Mouse (Mus musculus): ENCODE measurements at regions not wholly inside any gene's neighbourhood (a gene's known extent, or its start where the extent isn't known, plus 50 kb on each side); places are given as distances from the start of the nearest gene placed in this dataset.
"Not testable (repeated sequence)": the region's sequence is repeated elsewhere in the genome, so short reads cannot be mapped to it uniquely, and the experiment has no call there.

DNA sequence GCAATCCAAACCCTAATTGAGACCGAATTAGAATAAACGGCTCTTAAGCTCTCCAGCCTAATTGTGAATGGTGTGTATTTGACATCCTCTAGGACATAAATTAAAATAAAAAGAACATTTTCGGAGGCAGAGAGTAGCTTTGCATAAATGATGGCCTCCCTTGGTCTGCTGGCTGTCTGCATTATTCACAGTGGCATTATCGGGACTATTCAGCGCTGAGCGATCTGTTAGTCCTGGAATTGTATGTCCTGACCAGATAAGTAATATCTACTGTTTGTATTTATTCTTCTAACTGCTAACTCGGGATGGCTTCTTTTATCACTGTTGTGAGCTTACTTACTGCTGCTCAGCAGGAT is 299.6 kb downstream of the Chl1 start:
- no peak for DNase-seq (ENCODE audit: low spot score)

DNA sequence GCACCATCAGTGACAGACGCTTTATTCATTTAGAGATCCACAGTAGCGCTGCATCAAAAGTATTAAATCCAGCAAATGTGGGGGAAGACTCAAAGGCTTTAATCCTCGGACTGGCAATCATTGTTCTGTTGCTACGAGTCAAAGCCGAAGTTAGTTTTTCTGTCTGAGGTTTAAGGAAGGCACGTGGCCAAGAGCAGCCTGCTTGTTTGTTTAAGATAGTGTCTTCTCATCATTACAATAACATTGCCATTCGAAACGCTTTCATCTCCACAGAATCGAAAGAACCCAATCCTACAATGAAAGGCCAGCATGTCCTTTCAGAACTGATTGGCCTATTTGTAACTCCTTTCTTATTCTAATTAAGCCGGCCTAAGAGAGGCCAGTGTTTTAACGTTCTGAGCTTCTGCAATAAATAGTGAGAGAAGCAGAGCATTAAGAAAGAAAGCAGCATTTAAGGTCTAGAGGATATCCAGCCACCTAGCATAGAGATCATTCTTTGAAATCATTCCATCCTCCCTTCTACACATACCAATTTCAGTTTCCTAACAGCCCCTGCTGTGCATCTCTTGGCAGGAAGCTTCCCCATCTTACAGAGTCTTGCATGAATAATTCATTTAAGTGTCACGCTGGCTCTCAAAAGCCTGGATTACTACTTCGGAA is 300.1 kb downstream of the Chl1 start:
- no peak for DNase-seq (ENCODE audit: low spot score)

DNA sequence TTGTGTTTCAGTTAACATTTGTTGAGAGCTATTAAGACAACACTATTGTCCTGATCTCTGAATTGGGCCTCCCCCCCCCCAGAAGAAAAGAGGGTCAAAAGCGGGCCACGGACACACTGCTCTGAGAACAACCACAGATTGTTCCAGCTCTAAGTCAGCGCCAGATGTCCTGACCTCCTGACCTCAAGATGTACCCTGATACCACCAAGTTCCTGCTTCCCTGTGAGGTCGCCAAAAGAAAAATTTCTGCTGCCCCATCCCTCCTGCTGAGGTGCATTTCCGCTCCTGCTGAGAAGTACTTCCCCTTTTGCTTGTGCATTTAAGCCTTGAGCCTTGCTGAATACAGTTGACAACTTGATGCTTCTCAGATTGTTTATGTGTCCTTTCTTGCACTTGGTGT is 306.0 kb downstream of the Chl1 start:
- DNase-seq (ENCODE audit: low spot score) = not testable (repeated sequence)

DNA sequence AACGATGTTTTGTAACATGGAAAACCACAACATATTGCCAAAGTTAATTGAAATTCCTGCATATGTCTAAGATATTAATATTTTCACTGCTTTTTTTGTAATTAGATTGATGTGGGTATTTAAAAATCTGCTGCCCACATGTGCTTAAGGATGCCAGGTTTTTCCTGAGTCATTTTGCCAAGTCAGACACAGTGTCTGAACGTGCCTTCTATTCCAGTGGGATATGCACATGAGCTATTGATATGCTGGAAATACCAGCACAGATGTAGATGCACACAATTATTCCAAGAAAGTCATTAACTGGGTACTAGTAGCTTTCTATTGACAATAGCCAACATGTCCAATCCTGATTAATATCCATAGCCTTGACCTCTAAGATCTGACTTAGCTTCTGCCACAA is 315.7 kb downstream of the Chl1 start:
- no peak for DNase-seq (ENCODE audit: low spot score)

DNA sequence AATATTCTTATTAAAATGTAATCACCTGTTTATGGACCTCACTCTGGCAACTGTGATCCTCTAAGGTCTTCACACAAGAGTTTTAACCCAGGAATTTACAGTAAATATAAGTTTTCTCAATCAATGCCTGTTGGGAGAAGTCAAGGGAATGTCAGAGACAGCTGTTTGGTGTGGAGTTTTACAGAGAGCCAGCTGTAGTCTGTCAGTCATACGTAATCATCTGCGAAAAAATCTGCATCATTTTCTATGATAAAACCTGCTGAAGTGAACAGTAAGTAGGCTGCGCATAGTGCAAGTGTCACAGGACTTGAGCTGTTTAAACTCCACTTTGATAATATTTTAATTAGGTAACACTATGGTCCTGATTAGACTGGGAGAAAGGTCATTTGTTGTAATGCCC is 317.2 kb downstream of the Chl1 start:
- DNase-seq (ENCODE audit: low spot score) = no peak

DNA sequence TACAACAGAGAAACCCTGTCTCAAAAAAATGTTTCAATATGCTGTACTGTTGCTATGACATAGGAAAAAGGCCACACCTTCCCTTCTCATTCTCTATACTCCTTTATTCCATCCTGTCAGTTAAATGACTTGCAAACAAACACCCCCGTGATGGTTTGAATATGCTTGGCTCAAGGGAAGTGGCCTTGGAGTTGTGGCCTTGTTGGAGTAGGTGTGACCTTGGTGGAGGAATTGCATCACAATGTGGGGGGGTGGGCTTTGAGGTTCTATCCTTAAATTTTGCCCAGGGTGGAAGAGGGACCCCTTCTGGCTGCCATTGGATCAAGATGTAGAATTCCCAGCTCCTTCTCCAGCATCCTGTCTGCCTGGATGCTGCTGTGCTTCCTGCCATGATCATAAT is 318.5 kb downstream of the Chl1 start:
- no peak for DNase-seq (ENCODE audit: low spot score)

DNA sequence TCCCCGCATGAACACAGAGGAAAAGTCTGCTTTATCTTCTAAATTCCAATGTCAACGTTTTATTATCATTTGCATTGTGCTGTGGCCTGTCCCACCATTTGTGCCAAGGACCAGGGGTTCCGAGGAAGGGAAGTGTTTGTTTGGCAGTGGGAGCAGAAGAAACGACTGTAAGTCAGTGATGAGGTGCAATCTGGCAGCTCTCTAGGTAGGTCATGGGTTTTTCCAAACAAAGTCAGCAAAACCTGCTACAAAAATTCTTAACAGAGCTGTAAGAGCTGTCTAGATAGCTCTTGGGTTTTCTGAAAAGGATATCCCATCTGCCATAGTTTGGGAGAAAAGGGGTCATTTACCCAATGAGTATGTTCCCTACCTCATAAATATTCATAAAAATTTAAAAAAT is 321.9 kb downstream of the Chl1 start:
- no peak for DNase-seq (ENCODE audit: low spot score)

DNA sequence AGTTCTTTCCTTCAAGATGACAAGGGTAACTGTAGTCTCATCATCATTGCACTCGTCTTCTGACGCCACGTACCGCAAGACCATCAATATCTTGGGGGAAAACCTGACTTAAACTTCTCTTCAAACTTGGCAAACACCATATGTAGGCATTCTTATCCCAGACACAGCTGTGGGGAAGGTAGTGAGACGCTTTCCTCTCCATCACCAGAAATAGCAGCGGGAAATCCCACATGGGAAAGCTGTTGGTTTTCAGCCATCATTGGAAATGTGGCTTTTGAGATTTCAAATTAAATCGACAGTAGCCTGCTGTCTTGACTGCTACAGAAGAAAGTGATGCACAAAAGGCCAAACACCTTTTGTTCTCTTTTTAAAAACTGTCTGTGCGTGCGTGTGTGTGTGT is 322.4 kb downstream of the Chl1 start:
- DNase-seq (ENCODE audit: low spot score) = no peak

DNA sequence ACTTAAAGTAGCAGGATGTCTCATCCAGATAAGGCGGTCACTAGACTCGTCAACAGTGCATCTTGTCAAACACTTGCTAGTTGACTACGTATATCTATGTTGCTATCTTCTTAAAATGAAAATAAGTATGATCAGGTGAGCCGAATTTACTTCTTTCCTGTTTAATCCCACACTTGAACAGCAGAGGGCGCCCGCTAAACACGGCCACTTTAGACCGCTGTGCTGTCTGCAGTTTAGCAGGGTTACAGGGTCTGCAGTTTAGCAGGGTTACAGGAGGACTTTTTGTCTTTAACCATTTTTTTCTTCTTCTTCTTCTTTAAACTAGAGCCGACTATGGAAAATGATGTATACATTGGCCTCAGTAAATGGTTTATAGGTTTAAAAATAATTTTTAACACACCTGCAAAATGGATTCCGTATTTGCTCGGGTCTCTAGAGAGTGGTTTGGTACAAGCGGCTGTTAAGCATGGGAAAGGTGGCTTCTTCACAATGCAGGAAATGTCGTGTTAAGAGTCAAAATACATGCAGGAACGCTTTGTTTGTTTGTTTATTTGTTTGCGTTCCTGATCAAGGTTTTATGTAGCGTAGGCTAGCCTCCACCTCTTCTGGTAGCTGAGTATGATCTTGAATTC is 323.2 kb downstream of the Chl1 start:
- DNase-seq (ENCODE audit: low spot score) = no peak

DNA sequence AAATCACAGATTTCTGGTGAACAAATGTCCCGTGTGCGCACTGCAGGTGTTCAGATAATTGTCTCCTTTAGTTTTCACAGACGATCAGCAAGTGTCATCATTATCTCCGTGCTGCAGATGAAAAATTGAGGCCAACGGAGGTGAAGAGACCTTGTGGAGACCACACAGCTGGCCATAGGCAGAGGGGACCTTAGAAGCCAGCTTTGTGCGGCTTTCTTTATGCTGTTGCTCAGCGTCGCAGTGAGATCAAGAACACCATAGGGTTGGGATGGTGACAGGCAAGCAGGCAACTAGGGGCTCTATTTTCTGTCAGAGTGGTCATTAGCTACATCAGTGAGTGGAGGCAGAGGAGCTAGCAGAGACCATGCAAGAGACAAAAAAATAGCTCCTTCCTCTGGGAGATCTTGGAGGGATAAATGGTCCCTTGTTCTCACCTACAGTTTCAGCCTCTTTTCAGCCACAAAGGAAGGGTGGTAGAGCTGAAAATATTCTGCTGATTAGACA is 324.4 kb downstream of the Chl1 start:
- no peak for DNase-seq (ENCODE audit: low spot score)

DNA sequence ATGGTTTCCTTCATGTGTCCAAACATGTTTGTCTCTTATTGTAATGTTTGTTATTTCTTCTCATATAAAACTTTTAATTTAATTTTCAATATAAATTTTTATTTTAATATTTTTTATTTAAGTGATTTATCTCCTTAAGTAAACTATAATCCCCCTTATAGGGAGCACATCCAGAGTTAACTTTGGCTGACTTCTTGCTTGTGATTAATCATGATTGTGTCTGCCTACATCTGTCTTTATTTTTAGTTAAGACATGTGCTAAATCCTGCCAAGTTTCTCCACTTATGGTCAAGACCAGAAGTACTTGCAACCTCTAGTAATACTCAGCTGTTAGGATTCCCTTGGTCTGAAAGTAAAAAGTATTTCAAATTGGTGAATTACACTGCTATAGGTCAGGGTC is 349.4 kb downstream of the Chl1 start:
- DNase-seq (ENCODE audit: low spot score) = no peak

DNA sequence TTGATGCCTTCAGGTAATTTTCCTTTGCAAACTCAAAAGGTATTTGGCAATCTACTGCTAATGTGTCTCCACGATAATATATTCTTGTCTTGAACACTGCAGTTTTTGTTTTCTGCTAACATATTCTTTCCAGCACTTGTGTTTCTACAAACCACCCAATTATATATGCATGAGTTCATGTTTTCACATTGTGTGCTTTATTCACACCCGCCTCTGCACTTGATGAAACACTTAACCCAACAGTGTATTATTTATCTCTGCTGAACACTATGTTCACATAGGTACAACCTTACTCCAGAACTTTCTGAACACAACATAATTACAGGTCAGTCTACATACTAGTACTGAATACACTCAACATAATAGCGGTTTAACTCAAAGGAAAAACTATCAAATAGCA is 383.1 kb downstream of the Chl1 start:
- no peak for DNase-seq (ENCODE audit: low spot score)

DNA sequence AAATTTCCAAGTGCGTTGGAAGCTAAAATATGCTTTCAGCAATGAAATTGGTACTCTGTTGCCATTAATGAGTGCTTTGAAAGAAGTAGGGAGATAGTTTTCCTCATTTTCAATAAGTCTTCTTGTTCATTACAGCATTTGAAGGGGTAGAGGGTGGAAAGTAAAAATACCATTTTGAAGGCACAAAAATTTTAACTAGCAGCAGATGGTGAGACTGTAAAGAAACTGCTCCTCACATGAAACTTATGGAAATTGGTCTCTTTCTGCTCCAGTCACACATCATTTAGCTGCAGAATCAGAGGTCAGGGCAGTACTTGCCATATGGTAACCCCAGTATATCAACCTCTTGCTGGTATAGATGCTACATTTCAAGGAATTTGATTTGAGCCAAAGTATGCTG is 414.1 kb downstream of the Chl1 start:
- DNase-seq (ENCODE audit: low spot score) = no peak

DNA sequence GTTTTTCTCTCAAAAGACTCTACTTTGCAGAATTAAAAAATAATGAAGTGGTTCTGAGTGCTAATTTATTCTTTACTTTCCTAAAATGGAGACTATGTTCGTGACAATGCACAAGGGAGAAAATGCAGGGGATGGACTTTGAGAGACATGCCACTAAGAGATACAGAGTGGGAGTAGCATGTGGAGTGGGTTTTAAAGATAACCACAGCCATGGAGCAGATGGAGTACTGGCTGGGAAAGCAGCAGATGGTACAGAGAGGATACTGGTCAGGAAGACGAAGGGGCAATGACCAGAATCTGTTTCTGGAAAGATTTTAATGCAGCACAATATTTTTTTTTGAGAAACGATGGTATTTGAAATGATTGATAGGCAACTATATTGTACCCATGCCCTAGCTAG is 416.7 kb downstream of the Chl1 start:
- DNase-seq (ENCODE audit: low spot score) = no peak

DNA sequence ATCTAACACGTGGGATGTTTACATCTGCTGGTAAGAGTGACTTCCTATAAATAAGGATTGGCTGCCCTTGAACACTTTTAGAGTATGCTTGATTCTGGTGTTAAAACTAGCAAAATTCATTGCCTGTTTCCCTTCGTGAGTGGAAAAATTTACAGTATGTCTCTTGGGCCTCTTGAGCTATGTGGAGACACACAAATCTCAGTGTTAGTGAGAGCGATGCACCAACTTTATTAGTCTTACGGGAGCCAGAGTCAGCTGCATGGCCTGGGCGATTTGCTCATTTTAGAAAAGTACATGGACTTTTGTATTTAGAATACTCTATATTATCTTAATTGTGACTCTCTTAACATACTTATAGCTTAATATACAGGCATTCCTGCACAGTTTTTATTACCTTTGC is 430.0 kb downstream of the Chl1 start:
- DNase-seq (ENCODE audit: low spot score) = no peak

DNA sequence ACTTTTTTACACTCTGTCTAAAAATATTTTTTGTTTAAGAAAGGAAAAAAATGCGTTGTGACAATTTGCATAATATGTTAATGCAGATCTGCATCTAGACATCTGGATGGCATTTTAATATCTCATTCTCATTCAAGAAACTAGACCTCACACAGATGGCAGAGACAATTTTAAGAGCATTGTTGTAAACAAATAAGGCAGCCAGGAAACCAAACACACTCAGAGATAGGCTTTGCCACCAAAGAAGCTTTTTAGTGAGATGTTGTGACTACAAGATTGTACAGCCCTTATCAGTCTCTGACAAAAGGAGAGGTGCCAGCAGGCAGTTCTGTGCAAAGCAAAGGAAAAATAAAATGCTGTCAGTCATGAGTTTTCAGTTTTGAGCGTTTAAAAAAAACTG is 434.0 kb downstream of the Chl1 start:
- no peak for DNase-seq (ENCODE audit: low spot score)

DNA sequence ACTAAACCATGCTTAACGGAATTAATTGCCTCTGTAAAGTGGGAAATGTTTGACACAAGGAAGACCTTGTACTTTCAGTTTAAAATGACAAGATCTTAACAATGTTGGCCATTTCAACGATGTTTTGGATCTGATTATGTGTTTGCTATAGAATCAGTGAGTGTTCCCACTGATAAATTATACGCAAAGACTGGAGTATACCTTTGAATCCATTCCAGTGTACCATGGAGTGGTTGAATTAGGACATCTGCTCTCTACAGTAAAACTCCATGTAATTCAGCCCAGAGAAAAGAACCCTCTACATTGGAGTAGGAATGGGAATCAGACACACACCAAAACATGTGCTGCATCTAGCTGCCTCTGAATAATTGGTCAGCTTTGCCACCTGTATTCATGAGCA is 437.1 kb downstream of the Chl1 start:
- DNase-seq (ENCODE audit: low spot score) = no peak

DNA sequence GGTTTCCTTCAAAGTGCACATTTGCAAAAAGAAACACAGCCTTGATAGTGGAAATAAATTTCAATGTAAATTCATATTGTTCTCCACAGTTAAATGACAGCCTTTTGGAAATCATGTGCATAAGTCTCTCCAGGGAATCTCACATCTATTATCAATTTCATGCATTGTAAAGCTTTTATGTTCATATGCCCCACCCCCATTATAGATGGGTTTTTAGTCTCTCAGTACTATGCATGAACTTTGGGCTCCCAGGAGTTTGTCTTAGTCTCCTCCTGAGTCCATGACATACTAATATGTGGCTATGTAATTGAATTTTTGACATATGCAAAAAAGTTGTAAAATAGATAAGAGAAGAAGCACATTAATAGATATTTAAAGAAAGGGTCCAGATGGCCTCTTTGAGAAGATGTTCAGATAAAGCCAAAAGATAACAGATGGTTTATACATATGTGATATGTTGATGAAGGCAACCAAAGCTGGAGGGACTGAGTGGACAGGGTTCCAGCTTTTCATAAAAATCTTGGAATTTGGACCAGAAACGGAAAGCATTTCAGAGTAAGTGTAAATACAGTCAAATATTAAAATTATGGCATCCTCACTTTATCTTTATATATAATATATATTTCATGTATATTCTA is 442.9 kb downstream of the Chl1 start:
- no peak for DNase-seq (ENCODE audit: low spot score)

DNA sequence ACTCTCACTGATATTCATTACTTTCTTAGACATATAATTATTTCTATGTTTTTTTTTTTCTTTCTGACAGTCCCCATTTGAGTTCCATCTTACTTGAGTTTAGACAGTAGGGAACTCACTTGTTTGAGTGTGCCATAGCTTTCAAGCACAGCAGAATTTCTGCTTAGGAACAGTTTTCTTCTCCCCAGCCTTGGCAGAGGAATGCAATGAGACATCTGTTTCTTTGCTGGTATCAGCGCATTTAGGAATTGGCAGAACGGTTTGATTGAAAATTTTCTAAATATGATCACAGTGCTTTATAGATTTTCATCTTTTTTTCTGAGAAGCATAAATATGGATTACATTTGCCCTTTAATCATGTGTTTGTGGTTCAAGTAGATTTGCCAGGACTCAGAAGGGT is 448.6 kb downstream of the Chl1 start:
- DNase-seq (ENCODE audit: low spot score) = no peak

DNA sequence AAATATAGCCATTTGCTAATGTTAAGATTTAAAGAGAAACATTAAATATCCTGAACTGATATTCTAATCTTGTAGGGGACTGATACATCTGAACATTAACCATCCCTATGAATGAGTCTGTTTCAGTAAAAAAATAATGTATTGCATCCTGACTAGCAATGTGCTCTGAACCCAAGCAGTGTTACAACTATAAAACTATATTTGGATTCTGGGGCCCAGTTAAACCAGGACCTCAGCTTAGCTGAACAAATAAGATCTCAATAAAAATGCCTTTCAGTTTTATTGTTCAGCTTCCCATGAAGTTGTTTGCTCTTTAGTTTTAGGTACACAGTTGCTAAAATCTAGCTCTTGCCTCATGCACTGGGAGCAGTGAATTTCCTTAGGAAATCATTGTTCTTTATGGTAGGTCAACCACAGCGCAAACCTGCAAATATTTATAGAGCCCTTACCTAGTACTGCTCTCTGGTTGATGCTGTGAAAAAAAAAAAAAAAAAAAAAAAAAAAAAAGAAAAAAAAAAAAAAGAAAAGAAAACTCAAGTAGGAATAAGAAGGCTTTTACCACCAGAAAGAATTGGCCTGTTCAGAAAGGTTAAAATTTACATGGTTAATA is 457.5 kb downstream of the Chl1 start:
- DNase-seq (ENCODE audit: low spot score) = no peak

DNA sequence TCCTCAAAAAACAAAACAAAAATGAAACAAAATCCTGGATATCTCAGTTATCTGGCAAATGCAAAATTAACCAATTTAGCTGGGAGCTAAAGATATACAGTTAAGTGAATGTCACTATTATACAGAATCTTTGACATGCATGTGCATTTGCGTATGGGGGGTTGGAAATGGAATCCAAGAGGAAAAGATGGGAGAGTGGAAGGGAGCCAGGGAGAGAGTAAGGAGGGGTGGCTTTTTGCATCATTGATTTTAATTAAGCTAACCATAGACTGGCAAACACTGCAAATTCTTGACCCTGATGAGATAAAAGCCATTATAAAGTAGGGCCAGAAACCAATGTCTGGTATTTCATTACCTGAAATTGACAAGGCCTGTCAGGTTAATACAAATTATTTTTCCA is 488.8 kb downstream of the Chl1 start:
- DNase-seq (ENCODE audit: low spot score) = no peak

DNA sequence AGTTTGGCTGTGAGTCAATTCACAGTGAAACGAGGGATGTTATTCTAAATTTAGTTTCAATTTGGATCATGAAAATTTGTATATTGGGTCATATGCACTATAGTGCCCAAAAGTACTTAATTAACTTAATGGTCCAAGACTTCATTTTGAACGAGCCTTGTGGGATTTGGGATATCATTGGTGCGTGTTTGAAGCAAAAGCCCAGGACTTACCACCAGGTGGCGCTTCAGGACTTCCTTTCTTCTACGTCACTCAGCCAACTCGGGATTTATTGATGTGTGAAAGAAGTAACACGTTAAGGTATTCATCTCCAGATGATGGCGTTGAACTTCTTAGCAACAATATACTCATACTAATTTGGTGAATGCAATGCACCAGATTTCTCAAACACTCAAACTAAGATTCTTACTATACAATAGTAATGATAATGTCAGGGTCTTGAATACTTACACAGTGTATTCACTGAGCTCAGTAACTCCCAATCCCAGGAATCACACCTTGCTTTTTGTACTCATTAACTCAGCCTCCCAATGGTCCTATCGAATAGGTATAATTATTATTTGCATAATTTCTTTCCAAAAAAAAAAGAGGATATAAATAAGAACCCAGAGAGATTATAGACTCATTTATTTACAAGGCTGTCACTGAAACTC is 464.0 kb upstream of the Cntn6 start:
- DNase-seq (ENCODE audit: low spot score) = peak; percentile 14

DNA sequence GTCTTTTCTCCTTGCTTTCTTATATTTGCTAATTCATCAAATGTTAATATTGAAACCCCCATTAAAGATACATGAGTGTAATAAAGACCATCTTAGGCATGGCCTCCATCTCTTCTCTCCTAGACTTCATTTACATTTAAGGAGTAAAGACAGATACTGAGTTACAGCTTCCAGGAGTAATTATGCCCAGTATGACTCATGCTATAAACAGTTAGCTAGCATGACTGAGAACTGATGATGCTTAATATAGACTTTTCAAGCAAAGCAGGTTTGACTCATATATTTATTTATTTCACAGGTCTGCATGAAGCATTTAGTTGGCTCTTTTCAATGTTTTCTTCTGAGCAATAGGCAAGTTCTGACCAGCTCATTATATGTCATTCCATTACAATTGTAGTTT is 453.7 kb upstream of the Cntn6 start:
- no peak for DNase-seq (ENCODE audit: low spot score)
